Mouse (Mus musculus): Measurements from ENCODE around the gene Rassf4. TPM values are rescaled to one million over a fixed set of nuclear protein-coding genes. Genes with fewer than 3 reads are reported as not detected.

The Rassf4 gene
- polyA plus RNA-seq, 1 experiment from 2014 or later, result 15.2 TPM

DNA sequence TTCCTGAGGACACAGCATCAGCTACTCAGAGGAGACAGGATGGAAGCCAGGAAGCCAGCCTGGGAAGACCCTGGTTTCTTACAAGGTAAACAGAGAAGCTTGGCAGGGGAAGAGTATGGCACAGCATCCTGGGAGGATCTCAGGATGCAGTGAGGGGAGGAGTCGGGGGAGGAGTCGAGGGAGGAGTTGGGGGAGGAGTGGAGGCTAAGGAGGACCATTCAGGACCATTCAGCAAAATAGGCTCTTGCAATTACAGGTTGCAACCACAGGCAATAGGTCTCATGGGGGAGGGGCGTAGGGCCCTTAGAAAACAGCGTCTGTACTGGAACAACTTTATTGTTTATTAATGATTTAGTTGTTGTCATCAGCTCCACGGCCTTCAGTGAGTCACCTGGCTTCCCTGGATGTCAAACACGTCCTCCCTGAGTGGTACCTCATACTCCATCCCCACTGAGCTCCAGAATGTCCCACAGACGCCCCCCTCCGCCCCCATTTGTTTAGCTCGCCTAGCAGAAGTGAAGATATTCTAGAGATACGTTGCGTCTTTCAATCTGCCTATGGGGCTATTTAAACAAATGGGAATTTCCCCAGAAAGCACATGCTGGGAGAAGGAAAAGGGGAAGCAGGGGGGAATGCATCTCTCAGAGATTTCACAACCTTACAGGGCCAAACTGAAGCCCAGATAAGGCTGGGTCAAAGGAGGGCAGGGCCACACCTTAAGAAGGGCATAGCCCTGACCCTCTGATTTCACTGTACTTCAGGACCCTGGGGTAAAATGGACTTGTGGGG lies 4.9 kb downstream of the Rassf4 start:
- H3K4me1 ChIP-seq, result peaks cover 89% of the 10 kb centered on the region
- WGBS, result 50% methylated on average over 11 of the region's 11 CpGs
- H3K9me3 ChIP-seq, result no peaks in the 10 kb centered on the region
- H3K27me3 ChIP-seq (ENCODE audit: poor library complexity, severe bottlenecking), result peaks cover 38% of the 10 kb centered on the region
- peak overlapping the region; percentile 81; the same call in 1 of the 2 replicates for H3K27ac ChIP-seq
- H3K4me3 ChIP-seq, result no peak overlapping the region
- DNase-seq (ENCODE audit: extremely low spot score, low spot score), result peak; percentile 44
- H3K36me3 ChIP-seq (replicated peaks), result no peaks in the 10 kb centered on the region

DNA sequence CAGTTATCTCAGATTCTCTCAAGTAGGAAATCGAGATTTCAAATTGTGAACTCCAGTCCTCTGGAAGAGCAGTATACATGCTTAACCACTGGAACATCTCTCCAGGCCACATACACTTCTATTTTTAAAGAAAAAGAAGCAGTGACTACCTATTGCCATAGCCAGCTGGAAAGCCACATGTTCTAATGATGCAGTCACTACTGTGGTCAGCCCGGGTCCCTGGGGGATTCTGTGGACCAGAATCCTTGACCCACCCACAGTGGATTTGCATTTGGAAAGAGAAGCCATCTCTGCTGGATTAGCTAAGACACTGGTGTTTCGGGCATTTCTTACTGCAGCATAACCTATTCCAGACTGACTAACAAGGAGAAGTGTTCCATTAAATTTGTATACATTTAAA lies 6.4 kb downstream of the Rassf4 start:
- no peak for DNase-seq (ENCODE audit: extremely low spot score, low spot score)
- H3K27me3 ChIP-seq (ENCODE audit: poor library complexity, severe bottlenecking), result peaks cover 32% of the 10 kb centered on the region
- H3K4me3 ChIP-seq, result no peak overlapping the region
- H3K27ac ChIP-seq, result peak overlapping the region; percentile 16; the same call in 1 of the 2 replicates
- no peaks in the 10 kb centered on the region for H3K36me3 ChIP-seq (replicated peaks)
- H3K9me3 ChIP-seq, result no peaks in the 10 kb centered on the region
- WGBS, result 77% methylated on average over 3 of the region's 3 CpGs
- H3K4me1 ChIP-seq, result peaks cover 76% of the 10 kb centered on the region

DNA sequence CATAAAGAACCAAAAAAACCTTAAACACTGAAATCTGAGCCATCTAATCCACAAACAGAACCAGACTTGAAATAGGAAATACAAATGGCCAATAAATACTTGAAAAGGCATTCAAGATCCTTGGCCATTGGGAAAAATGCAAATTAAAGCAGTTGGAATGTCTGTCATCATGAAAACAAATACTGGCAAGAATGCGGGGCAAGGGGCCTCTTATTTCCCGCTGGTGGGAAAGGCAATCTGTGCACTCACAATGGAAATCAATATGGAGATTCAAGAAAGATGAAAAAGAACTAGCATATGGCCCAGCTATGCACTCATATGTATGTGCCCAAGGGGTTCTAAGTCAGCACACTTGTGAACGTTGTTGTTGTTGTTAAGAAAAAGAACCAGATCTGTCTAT lies 6.9 kb downstream of the Rassf4 start:
- peaks cover 27% of the 10 kb centered on the region for H3K27me3 ChIP-seq (ENCODE audit: poor library complexity, severe bottlenecking)
- H3K36me3 ChIP-seq (replicated peaks), result no peaks in the 10 kb centered on the region
- no peak for DNase-seq (ENCODE audit: extremely low spot score, low spot score)
- WGBS, result 70% methylated on average over 3 of the region's 3 CpGs
- no peak overlapping the region for H3K4me3 ChIP-seq
- H3K4me1 ChIP-seq, result peaks cover 71% of the 10 kb centered on the region
- H3K27ac ChIP-seq, result peak overlapping the region; percentile 16; the same call in 1 of the 2 replicates
- H3K9me3 ChIP-seq, result no peaks in the 10 kb centered on the region

DNA sequence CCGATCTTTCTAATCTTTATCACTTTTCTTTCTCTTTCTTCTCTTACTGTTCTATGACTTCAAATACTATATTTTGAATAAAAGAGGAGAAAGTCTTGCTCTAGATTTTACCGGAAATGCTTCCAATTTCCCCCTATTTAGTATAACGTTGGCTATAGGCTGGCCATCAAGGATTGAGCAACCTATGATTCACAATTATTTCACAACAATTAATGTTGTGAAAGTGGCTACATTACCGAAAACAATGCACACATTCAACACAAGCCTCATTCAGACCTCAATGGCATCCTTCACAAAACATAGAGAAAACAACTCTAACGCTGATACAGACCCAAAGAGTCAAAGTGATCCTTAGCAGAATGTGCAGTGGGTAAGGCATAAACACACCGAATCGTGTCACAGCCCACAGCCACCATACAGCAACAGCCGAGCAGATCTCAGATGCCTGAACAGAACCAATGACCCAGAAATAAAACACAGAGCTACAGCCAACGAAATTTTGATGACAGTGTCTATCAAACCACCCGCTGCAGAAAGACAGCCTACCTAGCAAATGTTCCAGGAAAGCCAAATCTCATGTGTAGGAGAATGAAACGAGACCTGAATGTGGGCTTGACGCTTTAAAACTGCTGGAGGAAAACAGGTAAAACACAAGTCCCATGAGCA lies 7.5 kb downstream of the Rassf4 start:
- H3K27me3 ChIP-seq (ENCODE audit: poor library complexity, severe bottlenecking), result peaks cover 20% of the 10 kb centered on the region
- no peak for DNase-seq (ENCODE audit: extremely low spot score, low spot score)
- 79% methylated on average over 12 of the region's 12 CpGs for WGBS
- H3K4me3 ChIP-seq, result no peak overlapping the region
- H3K27ac ChIP-seq, result peak overlapping the region; percentile 44; the same call in 1 of the 2 replicates
- no peaks in the 10 kb centered on the region for H3K9me3 ChIP-seq
- H3K36me3 ChIP-seq (replicated peaks), result no peaks in the 10 kb centered on the region
- H3K4me1 ChIP-seq, result peaks cover 65% of the 10 kb centered on the region

DNA sequence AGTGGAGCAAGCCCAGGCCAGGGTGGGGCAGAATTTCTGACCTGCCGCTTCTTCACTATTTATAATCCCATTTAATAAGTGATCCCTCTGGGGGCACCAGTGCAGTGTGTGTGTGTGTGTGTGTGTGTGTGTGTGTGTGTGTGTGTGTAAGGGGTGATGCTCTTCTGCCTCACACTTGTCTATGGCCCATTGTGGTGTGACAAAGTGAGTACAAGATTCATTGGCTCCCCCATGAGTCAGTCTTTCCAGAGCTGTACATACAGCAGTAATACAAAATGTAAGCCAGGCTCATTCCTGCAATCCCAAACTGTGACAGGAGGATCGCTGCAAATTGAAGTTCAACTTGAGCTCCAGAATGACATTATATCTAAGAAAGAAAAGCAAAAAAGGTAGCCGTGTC lies 8.9 kb downstream of the Rassf4 start:
- Histone ChIP-seq H3K9me3 (no peaks in the 10 kb centered on the region), H3K27me3 (ENCODE audit: poor library complexity, severe bottlenecking) (0 out of 2 replicates have a peak, but pooled peaks cover 8% of the 10 kb centered on the region), H3K27ac (no peak overlapping the region), H3K36me3 (replicated peaks) (no peaks in the 10 kb centered on the region), H3K4me1 (peaks cover 51% of the 10 kb centered on the region), H3K4me3 (no peak overlapping the region)
- WGBS, result 83% methylated on average over 3 of the region's 3 CpGs
- DNase-seq (ENCODE audit: extremely low spot score, low spot score), result no peak

DNA sequence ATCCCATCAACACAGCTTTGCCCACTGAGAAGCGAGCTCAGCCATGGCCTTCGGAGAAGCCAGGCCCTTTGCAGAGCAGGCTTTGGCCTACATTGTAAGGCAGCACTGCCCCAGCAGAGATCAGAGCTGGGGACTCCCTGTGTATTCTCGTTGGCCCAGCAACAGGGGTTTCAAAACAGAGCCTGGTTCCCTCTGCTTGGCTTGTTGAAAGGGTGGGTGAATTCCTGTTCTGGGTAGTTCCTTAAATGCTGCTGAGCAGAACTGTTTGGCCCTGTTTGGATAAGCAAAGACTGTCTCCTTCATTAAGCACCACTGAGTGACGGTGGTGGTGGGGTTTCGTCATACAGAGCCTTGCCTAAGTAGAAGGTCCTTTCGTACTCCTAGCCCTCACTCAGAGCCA lies 9.7 kb downstream of the Rassf4 start:
- H3K27me3 ChIP-seq (ENCODE audit: poor library complexity, severe bottlenecking), result 0 out of 2 replicates have a peak, but pooled peaks cover under 1% of the 10 kb centered on the region
- 84% methylated on average over 6 of the region's 6 CpGs for WGBS
- H3K27ac ChIP-seq, result peak overlapping the region; percentile 17; the same call in 1 of the 2 replicates
- no peak overlapping the region for H3K4me3 ChIP-seq
- H3K36me3 ChIP-seq (replicated peaks), result no peaks in the 10 kb centered on the region
- no peak for DNase-seq (ENCODE audit: extremely low spot score, low spot score)
- H3K4me1 ChIP-seq, result peaks cover 43% of the 10 kb centered on the region
- H3K9me3 ChIP-seq, result no peaks in the 10 kb centered on the region

DNA sequence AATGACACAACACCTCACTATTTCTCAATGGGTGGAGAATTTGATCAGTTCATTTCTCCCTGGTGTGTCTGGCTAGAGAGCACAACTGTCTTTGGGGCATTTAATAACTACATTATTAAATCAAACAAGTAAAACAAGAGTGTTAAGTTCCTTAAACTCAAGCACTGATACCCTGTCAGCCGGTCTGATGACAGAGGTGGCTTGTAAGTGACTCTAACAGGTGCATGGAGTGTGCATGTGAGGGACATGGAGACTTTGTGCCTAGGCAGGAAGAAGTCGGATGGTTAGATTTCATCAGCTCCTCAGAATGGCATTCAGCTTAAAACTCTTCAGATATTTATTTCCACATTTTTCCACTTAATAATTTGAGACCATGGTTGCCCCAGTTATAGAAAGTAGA lies 10.4 kb downstream of the Rassf4 start:
- WGBS, result 88% methylated on average over 2 of the region's 2 CpGs
- H3K9me3 ChIP-seq, result no peaks in the 10 kb centered on the region
- no peak for DNase-seq (ENCODE audit: extremely low spot score, low spot score)
- H3K4me3 ChIP-seq, result no peak overlapping the region
- no peaks in the 10 kb centered on the region for H3K36me3 ChIP-seq (replicated peaks)
- H3K27me3 ChIP-seq (ENCODE audit: poor library complexity, severe bottlenecking), result no peaks in the 10 kb centered on the region
- H3K4me1 ChIP-seq, result peaks cover 36% of the 10 kb centered on the region
- no peak overlapping the region for H3K27ac ChIP-seq

DNA sequence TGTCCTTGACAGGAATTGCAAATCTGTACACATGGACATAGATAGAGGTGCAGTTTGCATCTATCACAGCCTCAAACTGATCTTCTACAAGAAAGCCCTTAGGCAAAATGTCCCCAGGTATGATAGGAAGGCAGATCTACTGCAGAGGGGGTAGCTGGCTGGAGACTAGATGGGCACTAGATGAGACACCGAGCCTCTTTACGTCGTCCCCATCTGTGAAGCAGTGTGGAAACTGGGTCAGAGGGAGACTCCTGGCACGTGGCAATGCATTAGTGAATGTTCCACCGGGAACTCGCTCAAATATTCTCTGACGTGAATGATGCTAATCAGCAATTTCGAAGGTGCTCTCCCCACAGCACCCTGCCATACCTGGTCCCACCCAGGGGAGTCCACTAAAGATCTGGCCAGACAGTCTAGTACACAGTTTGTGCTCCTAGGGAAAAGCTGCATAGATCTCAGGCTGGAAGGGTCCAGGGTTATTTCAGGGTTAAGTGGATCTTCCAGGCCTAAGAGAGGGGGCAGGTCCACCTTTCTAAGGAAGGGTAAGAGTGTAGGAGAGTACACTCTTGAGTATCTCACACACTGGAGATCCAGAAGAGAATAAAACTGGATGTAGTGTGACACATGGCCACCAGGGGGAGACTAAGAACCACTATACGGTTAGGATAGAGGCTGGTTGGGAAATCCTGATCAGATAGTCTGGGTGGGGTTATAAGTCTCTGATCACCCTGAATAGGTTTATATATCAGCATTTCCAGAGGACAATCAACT lies 19.9 kb downstream of the Rassf4 start:
- H3K27me3 ChIP-seq (ENCODE audit: poor library complexity, severe bottlenecking), result no peaks in the 10 kb centered on the region
- H3K36me3 ChIP-seq (replicated peaks), result no peaks in the 10 kb centered on the region; the same call in 1 of the 2 replicates
- peak; percentile 61 for DNase-seq (ENCODE audit: extremely low spot score, low spot score)
- peaks cover 6% of the 10 kb centered on the region; the same call in 1 of the 2 replicates for H3K4me1 ChIP-seq
- WGBS, result 64% methylated on average over 9 of the region's 9 CpGs
- H3K27ac ChIP-seq, result no peak overlapping the region
- H3K4me3 ChIP-seq, result no peak overlapping the region
- no peaks in the 10 kb centered on the region; the same call in 1 of the 2 replicates for H3K9me3 ChIP-seq

DNA sequence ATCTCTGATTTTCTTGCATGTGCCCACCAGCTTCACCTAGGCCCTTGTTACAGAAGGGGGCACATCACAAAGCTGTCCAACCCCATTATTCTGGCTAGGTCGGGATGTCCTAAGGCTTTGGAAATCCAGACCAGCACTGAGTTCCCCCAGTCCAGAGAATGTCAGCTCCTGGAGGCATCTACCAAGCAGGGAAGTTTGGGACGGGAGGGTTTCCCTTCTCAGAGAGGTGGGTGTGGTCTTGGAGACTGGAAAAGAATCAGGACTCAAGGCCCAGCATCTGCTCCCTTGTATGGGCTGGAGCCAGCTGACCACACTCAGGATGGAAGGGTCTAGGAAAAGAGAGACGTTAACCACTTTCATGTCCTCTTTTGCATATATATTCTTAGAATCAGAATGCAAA lies 20.6 kb downstream of the Rassf4 start:
- Histone ChIP-seq H3K4me1 (peaks cover 6% of the 10 kb centered on the region; the same call in 1 of the 2 replicates), H3K27me3 (ENCODE audit: poor library complexity, severe bottlenecking) (no peaks in the 10 kb centered on the region), H3K27ac (no peak overlapping the region), H3K9me3 (no peaks in the 10 kb centered on the region; the same call in 1 of the 2 replicates), H3K4me3 (no peak overlapping the region), H3K36me3 (replicated peaks) (no peaks in the 10 kb centered on the region; the same call in 1 of the 2 replicates)
- WGBS, result 80% methylated on average over 3 of the region's 3 CpGs
- DNase-seq (ENCODE audit: extremely low spot score, low spot score), result no peak

DNA sequence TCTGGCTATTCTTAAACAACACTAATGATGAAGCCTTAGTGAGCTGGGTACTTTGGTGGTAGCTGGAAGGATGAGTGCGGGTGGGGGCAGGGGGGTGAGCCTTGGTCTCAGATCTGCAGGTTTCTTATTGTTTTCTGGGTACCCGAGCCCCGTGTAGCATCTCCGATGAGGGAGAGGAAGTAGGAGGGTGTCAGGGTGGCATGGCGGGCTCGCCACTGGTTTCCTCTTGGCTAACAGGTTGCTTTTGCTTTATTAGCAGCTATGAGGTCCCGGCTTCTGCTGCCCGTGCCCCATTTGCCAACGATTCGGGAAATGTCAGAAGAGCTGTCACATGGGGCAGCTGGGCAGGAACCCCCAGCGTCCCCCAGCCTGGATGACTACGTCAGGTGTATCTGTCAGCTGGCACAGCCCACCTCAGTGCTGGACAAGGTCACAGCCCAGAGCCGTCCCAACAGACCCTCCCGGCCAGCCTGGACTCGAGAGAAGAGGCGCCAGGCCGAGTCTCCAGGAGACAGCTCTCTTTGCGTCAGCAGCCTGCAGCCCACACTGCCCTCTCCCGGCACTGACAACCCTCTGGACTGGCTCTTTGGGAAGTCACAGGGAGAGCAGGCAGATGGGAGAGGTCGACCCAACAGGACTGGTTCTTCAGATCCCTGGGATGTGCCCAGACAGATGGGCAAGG lies 22.2 kb downstream of the Rassf4 start:
- H3K4me1 ChIP-seq, result peaks cover 6% of the 10 kb centered on the region; the same call in 1 of the 2 replicates
- no peak overlapping the region for H3K27ac ChIP-seq
- no peaks in the 10 kb centered on the region; the same call in 1 of the 2 replicates for H3K36me3 ChIP-seq (replicated peaks)
- no peaks in the 10 kb centered on the region for H3K27me3 ChIP-seq (ENCODE audit: poor library complexity, severe bottlenecking)
- no peak overlapping the region for H3K4me3 ChIP-seq
- H3K9me3 ChIP-seq, result no peaks in the 10 kb centered on the region; the same call in 1 of the 2 replicates
- DNase-seq (ENCODE audit: extremely low spot score, low spot score), result no peak
- 81% methylated on average over 20 of the region's 20 CpGs for WGBS

DNA sequence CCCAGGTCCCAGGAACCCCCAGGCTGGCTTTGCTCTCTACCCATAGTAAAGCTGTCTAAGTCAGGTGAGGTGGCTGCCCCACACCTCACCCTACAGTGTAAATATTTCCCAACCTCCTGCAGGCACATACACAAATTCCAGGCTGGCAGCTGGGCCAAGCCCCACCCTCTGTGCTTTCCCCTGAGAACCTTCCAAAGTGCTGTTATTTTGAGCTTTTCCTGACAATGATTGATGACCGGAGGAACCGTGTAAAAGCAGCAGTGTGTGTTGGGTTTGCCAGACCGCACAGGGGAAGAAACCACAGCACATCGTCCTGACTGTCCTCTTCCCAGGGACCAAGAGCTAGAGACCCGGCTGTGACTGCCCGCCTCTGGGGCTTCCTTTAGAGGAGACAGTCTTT lies 23.3 kb downstream of the Rassf4 start, which contains the start of gene Depp1:
Depp1 (plus strand) TSS at position 204 of the 400 bp plus-strand sequence.
- H3K4me3 ChIP-seq, result no peak within 1 kb of the TSS
- no peaks in the 10 kb centered on the region for H3K9me3 ChIP-seq
- H3K27me3 ChIP-seq (ENCODE audit: poor library complexity, severe bottlenecking), result no peaks in the 10 kb centered on the region
- peaks cover 6% of the 10 kb centered on the region; the same call in 1 of the 2 replicates for H3K4me1 ChIP-seq
- DNase-seq (ENCODE audit: extremely low spot score, low spot score), result no peak
- WGBS, result 85% methylated on average over 6 of the region's 6 CpGs
- no peaks in the 10 kb centered on the region for H3K36me3 ChIP-seq (replicated peaks)
- no peak within 1 kb of the TSS for H3K27ac ChIP-seq

DNA sequence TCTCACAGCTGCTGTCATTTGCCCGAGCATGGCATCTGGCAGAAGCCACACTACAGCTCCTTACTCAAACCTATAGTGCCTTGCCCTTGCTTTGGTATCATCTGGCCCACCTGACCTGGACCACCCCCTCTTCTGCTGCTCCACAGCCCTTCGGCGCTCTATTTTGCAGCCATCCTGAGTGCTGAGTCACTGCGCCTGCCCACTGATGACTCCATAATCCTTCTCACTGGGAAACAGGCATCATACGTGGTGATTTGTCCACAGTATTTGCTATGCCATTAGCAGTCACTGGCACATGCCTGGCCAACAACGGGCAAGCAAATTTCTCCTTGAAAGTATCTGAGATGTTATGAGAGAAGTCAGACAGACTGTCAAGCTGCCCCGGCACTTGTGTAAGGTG lies 23.9 kb downstream of the Rassf4 start:
- Histone ChIP-seq H3K4me3 (no peak overlapping the region), H3K9me3 (no peaks in the 10 kb centered on the region), H3K4me1 (no peaks in the 10 kb centered on the region), H3K27me3 (ENCODE audit: poor library complexity, severe bottlenecking) (no peaks in the 10 kb centered on the region), H3K27ac (no peak overlapping the region), H3K36me3 (replicated peaks) (no peaks in the 10 kb centered on the region)
- DNase-seq (ENCODE audit: extremely low spot score, low spot score), result no peak
- 93% methylated on average over 7 of the region's 7 CpGs for WGBS
